Mouse (Mus musculus): ENCODE measurements around the gene Tescl. TPM values are rescaled to one million over a fixed set of nuclear protein-coding genes. Genes with fewer than 3 reads are reported as not detected.

Gene Tescl
- polyA plus RNA-seq, 1 experiment from 2014 or later, result not detected

DNA sequence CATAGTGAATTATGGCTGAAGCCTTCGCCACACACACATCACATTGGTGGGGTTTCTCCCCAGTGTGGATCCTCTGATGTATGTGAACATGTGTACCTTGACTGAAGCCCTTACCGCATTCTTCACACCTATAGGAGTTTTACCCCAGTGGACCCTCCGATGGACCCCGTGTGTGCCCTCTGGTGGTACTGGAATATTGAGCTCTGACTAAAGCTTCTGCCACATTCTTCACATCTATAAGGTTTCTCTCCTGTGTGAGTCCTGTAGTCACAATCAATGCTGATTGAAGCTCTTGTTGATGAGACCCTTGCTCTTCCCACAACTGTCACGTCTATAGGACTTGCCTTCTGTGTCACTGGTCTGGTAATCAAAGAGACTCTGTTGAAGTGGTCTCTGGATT is 46.1 kb downstream of the Tescl start:
- H3K36me3 ChIP-seq, result peaks cover 43% of the 10 kb centered on the region
- H3K27ac ChIP-seq (replicated peaks), result no peak overlapping the region
- peaks cover 4% of the 10 kb centered on the region; the same call in 1 of the 2 replicates for H3K9me3 ChIP-seq
- H3K4me1 ChIP-seq, result no peaks in the 10 kb centered on the region
- WGBS, result 77% methylated on average over 5 of the region's 5 CpGs
- ATAC-seq (ENCODE audit: extremely low read depth, insufficient number of reproducible peaks, low FRiP score, low TSS enrichment), result no peak
- H3K4me2 ChIP-seq, result no peak overlapping the region
- H3K9ac ChIP-seq, result no peak overlapping the region
- no peak overlapping the region for H3K4me3 ChIP-seq
- H3K27me3 ChIP-seq (replicated peaks), result no peaks in the 10 kb centered on the region

DNA sequence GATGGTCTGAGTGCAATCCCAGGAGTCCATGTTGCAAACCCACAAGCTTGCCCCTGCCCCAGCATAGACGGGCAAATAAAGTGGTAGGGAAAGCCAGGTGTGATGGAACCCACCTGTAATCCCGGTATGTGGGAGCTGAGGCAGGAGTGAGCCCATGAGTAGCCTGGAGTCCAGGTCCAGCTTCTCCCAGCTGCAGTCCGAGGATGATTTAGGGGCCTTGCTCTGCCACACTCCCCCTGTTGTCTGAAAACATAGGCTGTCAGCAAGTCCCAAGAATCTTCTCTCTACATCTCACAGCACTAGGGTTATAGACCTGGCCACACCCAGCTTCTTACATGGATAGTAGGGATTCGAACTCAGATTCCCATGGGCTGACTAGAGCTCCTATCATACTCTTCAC is 46.8 kb downstream of the Tescl start:
- Histone ChIP-seq H3K9ac (no peak overlapping the region), H3K36me3 (peaks cover 36% of the 10 kb centered on the region), H3K4me1 (no peaks in the 10 kb centered on the region), H3K27ac (replicated peaks) (no peak overlapping the region), H3K4me3 (no peak overlapping the region), H3K27me3 (replicated peaks) (no peaks in the 10 kb centered on the region), H3K4me2 (no peak overlapping the region), H3K9me3 (peaks cover 4% of the 10 kb centered on the region; the same call in 1 of the 2 replicates)
- WGBS, result 70% methylated on average over 4 of the region's 4 CpGs
- no peak for ATAC-seq (ENCODE audit: extremely low read depth, insufficient number of reproducible peaks, low FRiP score, low TSS enrichment)

DNA sequence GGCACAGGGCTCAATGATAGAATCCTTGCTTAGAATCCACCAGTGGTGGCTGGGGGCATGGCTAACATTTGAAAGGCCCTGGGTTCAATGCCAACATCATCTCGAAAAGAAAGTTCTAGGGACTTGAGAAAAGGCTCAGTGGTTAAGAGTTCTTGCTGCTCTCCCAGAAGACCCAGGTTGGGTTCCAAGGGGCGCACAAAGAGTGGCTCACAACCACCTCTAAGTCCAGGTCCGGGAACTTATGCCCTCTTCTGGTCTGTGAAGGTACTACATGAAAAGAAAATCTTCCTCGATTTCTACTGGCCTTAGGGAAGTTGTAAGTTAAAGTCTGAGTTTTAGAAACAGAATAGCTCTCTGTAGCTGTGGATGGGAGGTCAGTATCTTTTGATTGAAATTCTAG is 47.6 kb downstream of the Tescl start:
- peaks cover 4% of the 10 kb centered on the region; the same call in 1 of the 2 replicates for H3K9me3 ChIP-seq
- ATAC-seq (ENCODE audit: extremely low read depth, insufficient number of reproducible peaks, low FRiP score, low TSS enrichment), result no peak
- no peak overlapping the region for H3K4me3 ChIP-seq
- H3K9ac ChIP-seq, result no peak overlapping the region
- no peak overlapping the region for H3K27ac ChIP-seq (replicated peaks)
- H3K27me3 ChIP-seq (replicated peaks), result no peaks in the 10 kb centered on the region
- H3K36me3 ChIP-seq, result peaks cover 27% of the 10 kb centered on the region
- H3K4me2 ChIP-seq, result no peak overlapping the region
- 43% methylated on average over 4 of the region's 4 CpGs for WGBS
- H3K4me1 ChIP-seq, result no peaks in the 10 kb centered on the region

Small RNA genes lying within 50 kb of the gene (microRNA-seq; reads per million reads assigned to microRNA genes)
- not detected for gene Gm27592

Other genes starting within 250 kb of the Tescl start
- gene Zfp112, start 221.6 kb downstream of the Tescl start, polyA plus RNA-seq (2015; fragmentation: Nextera tagmentation; extraction: Ambion mirVana), result 4.5 and 5.4 TPM in 2 replicates
- gene Zfp235, start 199.8 kb downstream of the Tescl start, polyA plus RNA-seq (2015; fragmentation: Nextera tagmentation; extraction: Ambion mirVana), result 5.9 and 9.1 TPM in 2 replicates
- 3.1 and 3.2 TPM in 2 replicates for gene Zfp114, start 158.9 kb downstream of the Tescl start, polyA plus RNA-seq (2015; fragmentation: Nextera tagmentation; extraction: Ambion mirVana)
- gene Zfp111, start 122.5 kb downstream of the Tescl start, polyA plus RNA-seq (2015; fragmentation: Nextera tagmentation; extraction: Ambion mirVana), result 5.8 and 6.8 TPM in 2 replicates
- 3.0 and 3.1 TPM in 2 replicates for gene Zfp109, start 96.4 kb downstream of the Tescl start, polyA plus RNA-seq (2015; fragmentation: Nextera tagmentation; extraction: Ambion mirVana)
- gene Zfp108, start 79.1 kb downstream of the Tescl start, polyA plus RNA-seq (2015; fragmentation: Nextera tagmentation; extraction: Ambion mirVana), result 2.3 TPM in 2 replicates
- 4.6 and 4.8 TPM in 2 replicates for gene Zfp93, start 63.5 kb downstream of the Tescl start, polyA plus RNA-seq (2015; fragmentation: Nextera tagmentation; extraction: Ambion mirVana)
- gene Zfp61, start 32.7 kb downstream of the Tescl start, polyA plus RNA-seq (2015; fragmentation: Nextera tagmentation; extraction: Ambion mirVana), result 14.5 and 18.7 TPM in 2 replicates
- gene Zfp94, start 17.3 kb downstream of the Tescl start, polyA plus RNA-seq (2015; fragmentation: Nextera tagmentation; extraction: Ambion mirVana), result 4.5 and 4.6 TPM in 2 replicates
- not detected in 2 replicates for gene Lypd5, start 15.3 kb upstream of the Tescl start, polyA plus RNA-seq (2015; fragmentation: Nextera tagmentation; extraction: Ambion mirVana)
- 2.9 and 5.3 TPM in 2 replicates for gene Kcnn4, start 36.3 kb upstream of the Tescl start, polyA plus RNA-seq (2015; fragmentation: Nextera tagmentation; extraction: Ambion mirVana)
- gene Smg9, start 65.7 kb upstream of the Tescl start, polyA plus RNA-seq (2015; fragmentation: Nextera tagmentation; extraction: Ambion mirVana), result 18.1 and 19.3 TPM in 2 replicates
- gene Irgc1, start 118.4 kb upstream of the Tescl start, polyA plus RNA-seq (2015; fragmentation: Nextera tagmentation; extraction: Ambion mirVana), result not detected in 2 replicates
- gene Plaur, start 128.5 kb upstream of the Tescl start, polyA plus RNA-seq (2015; fragmentation: Nextera tagmentation; extraction: Ambion mirVana), result 8.3 and 9.8 TPM in 2 replicates
- gene Cadm4, start 148.1 kb upstream of the Tescl start, polyA plus RNA-seq (2015; fragmentation: Nextera tagmentation; extraction: Ambion mirVana), result 0.60 and 0.80 TPM in 2 replicates
- gene Zfp428, start 173.1 kb upstream of the Tescl start, polyA plus RNA-seq (2015; fragmentation: Nextera tagmentation; extraction: Ambion mirVana), result 32.9 and 36.7 TPM in 2 replicates
- gene AC161166.1, start 178.5 kb upstream of the Tescl start, polyA plus RNA-seq (2015; fragmentation: Nextera tagmentation; extraction: Ambion mirVana), result 0.17 and 0.18 TPM in 2 replicates
- 4.6 and 5.6 TPM in 2 replicates for gene Irgq, start 196.8 kb upstream of the Tescl start, polyA plus RNA-seq (2015; fragmentation: Nextera tagmentation; extraction: Ambion mirVana)
- not detected in 2 replicates for gene Pinlyp, start 212.2 kb upstream of the Tescl start, polyA plus RNA-seq (2015; fragmentation: Nextera tagmentation; extraction: Ambion mirVana)
- gene Xrcc1, start 212.4 kb upstream of the Tescl start, polyA plus RNA-seq (2015; fragmentation: Nextera tagmentation; extraction: Ambion mirVana), result 72.9 and 77.8 TPM in 2 replicates

All from heart, embryonic 13.5 days (tissue).